Mouse (Mus musculus) lung, postnatal 0 days (tissue): ENCODE measurements at regions not wholly inside any gene's neighbourhood (a gene's known extent, or its start where the extent isn't known, plus 50 kb on each side); places are given as distances from the start of the nearest gene placed in this dataset.

Source experiments
- ATAC-seq: fragments of 200-750 bp; cut with Nextera tagmentation; 2 replicates; pipeline ENCODE4 v1.8.0; 2017; ENCODE audit warnings: moderate library complexity
- DNase-seq: peaks from one replicate; pipeline ENCODE4 v3.0.0-alpha.2; 2016; ENCODE audit warnings: low spot score
- H3K27ac ChIP-seq: fragments of 300-500 bp; sonication (generic); 2 replicates; pipeline ENCODE4 v1.5.1; 2014; ENCODE audit warnings: antibody characterized with exemption, mild to moderate bottlenecking, low read length, mixed read lengths
- H3K27me3 ChIP-seq: fragments of 300-500 bp; sonication (generic); replicated peaks from 2 replicates; pipeline ENCODE4 v1.6.1; 2014; ENCODE audit warnings: low read length, mixed read lengths; ENCODE audit not compliant: insufficient read depth
- H3K36me3 ChIP-seq: fragments of 300-500 bp; sonication (generic); 2 replicates; pipeline ENCODE4 v1.6.1; 2014; ENCODE audit warnings: low read length, mixed read lengths; ENCODE audit not compliant: insufficient read depth
- H3K4me1 ChIP-seq: fragments of 300-500 bp; sonication (generic); 2 replicates; pipeline ENCODE4 v1.6.1; 2014; ENCODE audit warnings: antibody characterized with exemption, low read depth, low read length, mixed read lengths; ENCODE audit not compliant: insufficient read depth
- H3K4me2 ChIP-seq: fragments of 300-500 bp; sonication (generic); replicated peaks from 2 replicates; pipeline ENCODE4 v1.6.1; 2014; ENCODE audit warnings: low read depth, mild to moderate bottlenecking, low read length, moderate library complexity, mixed read lengths
- H3K4me3 ChIP-seq: fragments of 300-500 bp; sonication (generic); 2 replicates; pipeline ENCODE4 v1.5.1; 2014; ENCODE audit warnings: low read depth, low read length
- H3K9ac ChIP-seq: fragments of 300-500 bp; sonication (generic); replicated peaks from 2 replicates; pipeline ENCODE4 v1.6.1; 2014; ENCODE audit warnings: low read depth, mild to moderate bottlenecking
- H3K9me3 ChIP-seq: fragments of 300-500 bp; sonication (generic); 2 replicates; pipeline ENCODE4 v1.6.1; 2016; ENCODE audit warnings: low read length, mixed read lengths
- CTCF ChIP-seq: IDR thresholded peaks from 2 replicates; pipeline ENCODE4 v1.5.1; 2016; ENCODE audit warnings: antibody characterized with exemption, mild to moderate bottlenecking
- EP300 ChIP-seq: IDR thresholded peaks from 2 replicates; pipeline ENCODE4 v1.6.1; 2016; ENCODE audit warnings: antibody characterized with exemption, mild to moderate bottlenecking, control low read depth
- WGBS: fragments of 180-500 bp; shearing (Covaris S2); extraction: QIAGEN DNeasy Blood & Tissue Kit; methylation state at CpG from one replicate; pipeline ENCODE4 v1.1.7; 2014; 5-methylcytosine and 5-hydroxymethylcytosine counted together

GRCm38 (mm10) chr5:102244706-102245105 lies 175.0 kb upstream of the Wdfy3 start:
- no peaks in the 10 kb centered on the region for H3K36me3 ChIP-seq
- no peaks in the 10 kb centered on the region for H3K9me3 ChIP-seq
- ATAC-seq (no peak), DNase-seq (no peak)
- 66% methylated on average over 6 of the region's 6 CpGs for WGBS
- H3K4me2 ChIP-seq, result no peak overlapping the region
- H3K4me3 ChIP-seq, result no peak overlapping the region
- H3K9ac ChIP-seq, result no peak overlapping the region
- no peak for TF ChIP-seq EP300
- no peak for TF ChIP-seq CTCF
- no peaks in the 10 kb centered on the region for H3K27me3 ChIP-seq
- no peak overlapping the region for H3K27ac ChIP-seq
- H3K4me1 ChIP-seq, result no peaks in the 10 kb centered on the region

- Histone ChIP-seq H3K4me2 (no peak overlapping the region), H3K27me3 (no peaks in the 10 kb centered on the region), H3K9ac (no peak overlapping the region), H3K4me3 (no peak overlapping the region), H3K36me3 (no peaks in the 10 kb centered on the region), H3K4me1 (no peaks in the 10 kb centered on the region), H3K9me3 (no peaks in the 10 kb centered on the region), H3K27ac (no peak overlapping the region)
- 78% methylated on average over 5 of the region's 5 CpGs for WGBS
- TF ChIP-seq EP300, result no peak
- no peak for TF ChIP-seq CTCF
- no peak for ATAC-seq
- DNase-seq, result no peak
Measured at GRCm38 (mm10) chr5:102248747-102249146, 179.0 kb upstream of the Wdfy3 start.

- no peaks in the 10 kb centered on the region for H3K9me3 ChIP-seq
- TF ChIP-seq EP300 (no peak), CTCF (no peak)
- H3K9ac ChIP-seq, result no peak overlapping the region
- ATAC-seq (no peak), DNase-seq (no peak)
- H3K27me3 ChIP-seq, result no peaks in the 10 kb centered on the region
- no peaks in the 10 kb centered on the region for H3K4me1 ChIP-seq
- no peak overlapping the region for H3K4me2 ChIP-seq
- no peaks in the 10 kb centered on the region for H3K36me3 ChIP-seq
- no peak overlapping the region for H3K4me3 ChIP-seq
- WGBS, result 79% methylated on average over 7 of the region's 7 CpGs
- no peak overlapping the region for H3K27ac ChIP-seq
Measured at GRCm38 (mm10) chr5:102251076-102251475, 181.4 kb upstream of the Wdfy3 start.

GRCm38 (mm10) chr5:102253786-102254185 lies 184.1 kb upstream of the Wdfy3 start:
- TF ChIP-seq EP300 (no peak), CTCF (no peak)
- Histone ChIP-seq H3K27me3 (no peaks in the 10 kb centered on the region), H3K4me3 (no peak overlapping the region), H3K4me1 (no peaks in the 10 kb centered on the region), H3K36me3 (no peaks in the 10 kb centered on the region), H3K9me3 (no peaks in the 10 kb centered on the region), H3K27ac (no peak overlapping the region), H3K4me2 (no peak overlapping the region), H3K9ac (no peak overlapping the region)
- no peak for ATAC-seq
- WGBS, result 43% methylated on average over 2 of the region's 2 CpGs
- no peak for DNase-seq

GRCm38 (mm10) chr5:102257104-102257503 lies 187.4 kb upstream of the Wdfy3 start:
- Histone ChIP-seq H3K4me3 (no peak overlapping the region), H3K9ac (no peak overlapping the region), H3K4me2 (no peak overlapping the region), H3K4me1 (no peaks in the 10 kb centered on the region), H3K27ac (no peak overlapping the region), H3K27me3 (no peaks in the 10 kb centered on the region), H3K9me3 (no peaks in the 10 kb centered on the region), H3K36me3 (no peaks in the 10 kb centered on the region)
- no peak for TF ChIP-seq EP300
- no peak for TF ChIP-seq CTCF
- 55% methylated on average over 2 of the region's 2 CpGs for WGBS
- DNase-seq, result no peak
- ATAC-seq, result no peak

- Histone ChIP-seq H3K27ac (no peak overlapping the region), H3K4me2 (no peak overlapping the region), H3K4me3 (no peak overlapping the region), H3K9me3 (no peaks in the 10 kb centered on the region), H3K36me3 (no peaks in the 10 kb centered on the region), H3K27me3 (no peaks in the 10 kb centered on the region), H3K9ac (no peak overlapping the region), H3K4me1 (no peaks in the 10 kb centered on the region)
- no peak for ATAC-seq
- TF ChIP-seq CTCF (no peak), EP300 (no peak)
- WGBS, result 62% methylated on average over 5 of the region's 5 CpGs
- no peak for DNase-seq
Measured at GRCm38 (mm10) chr5:102261621-102262020, 191.9 kb upstream of the Wdfy3 start.

- Histone ChIP-seq H3K27ac (no peak overlapping the region), H3K9ac (no peak overlapping the region), H3K9me3 (no peaks in the 10 kb centered on the region), H3K27me3 (no peaks in the 10 kb centered on the region), H3K36me3 (no peaks in the 10 kb centered on the region), H3K4me3 (no peak overlapping the region), H3K4me2 (no peak overlapping the region), H3K4me1 (no peaks in the 10 kb centered on the region)
- TF ChIP-seq CTCF (no peak), EP300 (no peak)
- ATAC-seq, result no peak
- DNase-seq, result no peak
- WGBS, result 50% methylated on average over 11 of the region's 11 CpGs
Measured at GRCm38 (mm10) chr5:102266451-102266850, 196.7 kb upstream of the Wdfy3 start.
